Mouse (Mus musculus) G1E (cell line): ENCODE data around the gene Klrb1f.

Experiments used
- CTCF ChIP-seq: IDR thresholded peaks from 2 replicates; pipeline ENCODE4 v1.5.1; 2012; ENCODE audit warnings: low read depth, low read length, inconsistent platforms, mixed read lengths
- GATA1 ChIP-seq: IDR thresholded peaks from 2 replicates; pipeline ENCODE4 v1.6.1; 2012; ENCODE audit warnings: borderline replicate concordance, low read length, inconsistent platforms, mixed read lengths
- POLR2AphosphoS5 ChIP-seq: IDR thresholded peaks from 2 replicates; pipeline ENCODE4 v1.6.1; 2012; ENCODE audit warnings: low read depth, low read length, inconsistent platforms; ENCODE audit not compliant: insufficient replicate concordance
- TAL1 ChIP-seq: conservative IDR thresholded peaks from 2 replicates; pipeline ENCODE4 v1.6.1; 2012; ENCODE audit warnings: low read depth, low read length, inconsistent platforms, mixed read lengths

DNA sequence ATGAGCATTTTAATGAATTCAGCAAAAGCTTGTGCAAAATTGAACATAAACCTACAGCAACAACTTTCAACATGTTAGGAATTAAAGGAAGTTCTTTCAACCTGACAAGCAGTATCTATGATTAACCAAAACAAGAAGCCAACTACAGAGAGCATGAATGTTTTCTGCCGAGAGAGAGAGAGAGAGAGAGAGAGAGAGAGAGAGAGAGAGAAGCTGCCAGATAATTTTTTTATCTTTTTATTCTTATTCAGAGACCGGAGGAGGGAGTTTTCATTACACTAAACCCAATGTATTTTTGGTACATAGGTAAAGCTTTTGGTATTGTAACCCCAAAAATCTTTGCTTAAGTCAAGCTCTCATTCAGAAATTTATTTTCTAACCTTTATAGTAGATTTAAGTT lies 10.7 kb upstream of the Klrb1f start:
- TF ChIP-seq CTCF (no peak), GATA1 (no peak), POLR2AphosphoS5 (no peak), TAL1 (no peak)
